Mouse (Mus musculus) CH12.LX (cell line): ENCODE results near the gene 3110018I06Rik. TPM values are rescaled to one million over a fixed set of nuclear protein-coding genes. Genes with fewer than 3 reads are reported as not detected.

Experiments used
- DNase-seq: peaks from one replicate; pipeline ENCODE4 v3.0.0-alpha.2; 2013; ENCODE audit errors: extremely low read depth
- H3K27ac ChIP-seq: 2 replicates; pipeline ENCODE4 v1.5.1; 2012; ENCODE audit warnings: low read depth, mild to moderate bottlenecking, control low read depth, moderate library complexity; ENCODE audit not compliant: insufficient read depth
- H3K27me3 ChIP-seq: replicated peaks from 2 replicates; pipeline ENCODE3; 2012; ENCODE audit warnings: inconsistent platforms
- H3K36me3 ChIP-seq, 2 experiments: replicated peaks in 1 of 2; 2 replicates each; pipeline versions ENCODE3 to v1.6.1; 2012; ENCODE audit warnings: inconsistent platforms in 1 of 2, low read length in 1 of 2, mild to moderate bottlenecking in 1 of 2, mixed read lengths in 1 of 2, moderate library complexity in 1 of 2; ENCODE audit not compliant: control insufficient read depth in 1 of 2, insufficient read depth in 1 of 2
- H3K4me1 ChIP-seq, 2 experiments: 2 replicates each; pipeline ENCODE4 v1.6.1; 2012; ENCODE audit warnings: inconsistent platforms in 1 of 2, moderate library complexity in 1 of 2; ENCODE audit not compliant: insufficient read depth in 2 of 2, control insufficient read depth in 1 of 2
- H3K4me2 ChIP-seq: 2 replicates; pipeline ENCODE4 v1.6.1; 2012; ENCODE audit warnings: low read depth, mild to moderate bottlenecking, control low read depth; ENCODE audit not compliant: poor library complexity, insufficient read depth, severe bottlenecking
- H3K4me3 ChIP-seq, 3 experiments: fragments of 150-350 bp in 1 of 3; sonication (generic) in 1 of 3; replicated peaks in 1 of 3; 2 replicates each; pipeline versions ENCODE3 to v1.5.1; 2011 to 2012; ENCODE audit warnings: low read depth in 2 of 3, low read length in 2 of 3, mild to moderate bottlenecking in 2 of 3, moderate library complexity in 2 of 3, control low read depth in 1 of 3, improper control_type of control experiment in 1 of 3, inconsistent platforms in 1 of 3, mixed read lengths in 1 of 3; ENCODE audit not compliant: poor library complexity in 1 of 3
- H3K79me2 ChIP-seq: replicated peaks from 2 replicates; pipeline ENCODE4 v1.6.1; 2012; ENCODE audit warnings: mild to moderate bottlenecking, moderate library complexity; ENCODE audit not compliant: control insufficient read depth, poor library complexity, insufficient read depth, severe bottlenecking; ENCODE audit errors: extremely low read depth
- H3K9ac ChIP-seq: 2 replicates; pipeline ENCODE4 v1.6.1; 2012; ENCODE audit warnings: low read depth, mild to moderate bottlenecking, control low read depth, moderate library complexity; ENCODE audit not compliant: insufficient read depth
- H3K9me3 ChIP-seq: replicated peaks from 2 replicates; pipeline ENCODE3; 2012; ENCODE audit warnings: low read length, inconsistent platforms, mixed read lengths
- CHD1 ChIP-seq: IDR thresholded peaks from 2 replicates; pipeline ENCODE4 v1.6.1; 2012; ENCODE audit warnings: low read depth, low read length, improper control_type of control experiment, inconsistent platforms
- CTCF ChIP-seq, 2 experiments: IDR thresholded peaks in 1 of 2; conservative IDR thresholded peaks in 1 of 2; 2 replicates each; pipeline ENCODE4 v1.5.1; 2011 to 2012; ENCODE audit warnings: low read depth in 2 of 2, low read length in 2 of 2, improper control_type of control experiment in 1 of 2, inconsistent platforms in 1 of 2, mild to moderate bottlenecking in 1 of 2, moderate library complexity in 1 of 2
- E2F4 ChIP-seq: IDR thresholded peaks from 2 replicates; pipeline ENCODE4 v1.6.1; 2011; ENCODE audit warnings: low read depth, low read length, improper control_type of control experiment; ENCODE audit not compliant: insufficient replicate concordance
- GABPA ChIP-seq: IDR thresholded peaks from 2 replicates; pipeline ENCODE4 v1.6.1; 2012; ENCODE audit warnings: low read depth, low read length, improper control_type of control experiment, inconsistent platforms; ENCODE audit not compliant: insufficient replicate concordance
- HCFC1 ChIP-seq: IDR thresholded peaks from 2 replicates; pipeline ENCODE4 v1.6.1; 2012; ENCODE audit warnings: low read depth, mild to moderate bottlenecking, inconsistent platforms, low read length, improper control_type of control experiment
- IRF4 ChIP-seq: IDR thresholded peaks from 2 replicates; pipeline ENCODE4 v1.6.1; 2014; ENCODE audit warnings: low read depth, mild to moderate bottlenecking, inconsistent platforms, low read length, improper control_type of control experiment
- JUND ChIP-seq: conservative IDR thresholded peaks from 2 replicates; pipeline ENCODE4 v1.6.1; 2011; ENCODE audit warnings: low read depth, low read length, improper control_type of control experiment
- KAT2A ChIP-seq: IDR thresholded peaks from 2 replicates; pipeline ENCODE4 v1.6.1; 2012; ENCODE audit warnings: low read length, improper control_type of control experiment, inconsistent platforms; ENCODE audit not compliant: insufficient replicate concordance
- MAFK ChIP-seq: IDR thresholded peaks from 2 replicates; pipeline ENCODE4 v1.6.1; 2011; ENCODE audit warnings: low read length, improper control_type of control experiment; ENCODE audit not compliant: insufficient replicate concordance
- MAX ChIP-seq: IDR thresholded peaks from 2 replicates; pipeline ENCODE4 v1.6.1; 2011; ENCODE audit warnings: low read length, improper control_type of control experiment
- MAZ ChIP-seq: IDR thresholded peaks from 2 replicates; pipeline ENCODE4 v1.6.1; 2012; ENCODE audit warnings: low read depth, mild to moderate bottlenecking, inconsistent platforms, low read length, improper control_type of control experiment, moderate library complexity
- MEF2A ChIP-seq: IDR thresholded peaks from 2 replicates; pipeline ENCODE4 v1.6.1; 2014; ENCODE audit warnings: low read depth, mild to moderate bottlenecking, inconsistent platforms, low read length, improper control_type of control experiment, borderline replicate concordance
- MYC ChIP-seq: IDR thresholded peaks from 2 replicates; pipeline ENCODE4 v1.6.1; 2011; ENCODE audit warnings: low read depth, mild to moderate bottlenecking, improper control_type of control experiment, low read length
- NELFE ChIP-seq: IDR thresholded peaks from 2 replicates; pipeline ENCODE4 v1.6.1; 2011; ENCODE audit warnings: low read depth, low read length, improper control_type of control experiment
- PAX5 ChIP-seq: IDR thresholded peaks from 2 replicates; pipeline ENCODE4 v1.6.1; 2012; ENCODE audit warnings: low read length, inconsistent platforms, mixed read lengths
- SIN3A ChIP-seq: IDR thresholded peaks from 2 replicates; pipeline ENCODE4 v1.6.1; 2012; ENCODE audit warnings: low read length, improper control_type of control experiment, inconsistent platforms
- SMC3 ChIP-seq: IDR thresholded peaks from 2 replicates; pipeline ENCODE4 v1.6.1; 2011; ENCODE audit warnings: low read depth, low read length, improper control_type of control experiment
- TCF12 ChIP-seq: IDR thresholded peaks from 2 replicates; pipeline ENCODE4 v1.6.1; 2014; ENCODE audit warnings: low read depth, mild to moderate bottlenecking, inconsistent platforms, low read length, improper control_type of control experiment
- UBTF ChIP-seq: IDR thresholded peaks from 2 replicates; pipeline ENCODE4 v1.6.1; 2012; ENCODE audit warnings: low read depth, mild to moderate bottlenecking, inconsistent platforms, low read length, improper control_type of control experiment, moderate library complexity
- USF1 ChIP-seq: IDR thresholded peaks from 2 replicates; pipeline ENCODE4 v1.6.1; 2014; ENCODE audit warnings: low read depth, mild to moderate bottlenecking, inconsistent platforms, low read length, improper control_type of control experiment
- USF2 ChIP-seq: conservative IDR thresholded peaks from 2 replicates; pipeline ENCODE4 v1.6.1; 2011; ENCODE audit warnings: low read depth, low read length, improper control_type of control experiment
- ZMIZ1 ChIP-seq: IDR thresholded peaks from 2 replicates; pipeline ENCODE4 v1.6.1; 2012; ENCODE audit warnings: low read depth, mild to moderate bottlenecking, inconsistent platforms, low read length, improper control_type of control experiment
- dilution Hi-C: fragments of 300-500 bp; cut with MboI; formaldehyde crosslinking; loops from 2 replicates; pipeline ENCODE4 v1.14.3; 2020; ENCODE audit warnings: low sequenced_read_pairs; ENCODE audit not compliant: extremely low pct_unique_long_range_greater_than_20kb, extremely low pct_ligation_motif_present
- in situ Hi-C: fragments of 300-500 bp; cut with MboI; formaldehyde crosslinking; loops from 3 replicates; pipeline ENCODE4 v1.14.3; 2019; ENCODE audit warnings: low sequenced_read_pairs, low pct_ligation_motif_present, low pct_unique_long_range_greater_than_20kb, mixed read lengths
- polyA plus RNA-seq: library from polyadenylated mRNA; unstranded; fragments of >175 nt; gene quantifications from 2 replicates; pipeline ENCODE4 v1.2.1, GENCODE M21; 2012; ENCODE audit warnings: low read depth; ENCODE audit not compliant: insufficient read length
- total RNA-seq, 2 experiments: library from RNA; depleted of rRNA; stranded (reverse); fragments of 300-350 nt in 1 of 2; fragments of >200 nt in 1 of 2; gene quantifications; 2 replicates each; pipeline ENCODE4 v1.2.3; 2012 to 2014

Gene 3110018I06Rik
- total and polyA plus RNA-seq, 3 experiments: not detected

- Histone ChIP-seq H3K9ac (no peak overlapping the region), H3K4me2 (no peak overlapping the region), H3K79me2 (no peaks in the 10 kb centered on the region), H3K9me3 (peaks cover 79% of the 10 kb centered on the region), H3K4me1 (no peaks in the 10 kb centered on the region), H3K36me3 (no peaks in the 10 kb centered on the region), H3K27me3 (no peaks in the 10 kb centered on the region), H3K27ac (no peak overlapping the region), H3K4me3 (no peak overlapping the region)
- TF ChIP-seq ZMIZ1: no peak
- no peak for TF ChIP-seq UBTF
- no peak for TF ChIP-seq JUND
- TF ChIP-seq PAX5: no peak
- no peak for TF ChIP-seq MEF2A
- TF ChIP-seq KAT2A: no peak
- DNase-seq: no peak
- in situ Hi-C loops (no loop called here), dilution Hi-C loops (no loop called here)
Observed at GRCm38 (mm10) chr12:107479350-107479749, 9.1 kb upstream of the 3110018I06Rik start.

- DNase-seq: no peak
- in situ Hi-C loops: no loop called here
- H3K9me3 ChIP-seq: peaks cover 77% of the 10 kb centered on the region
- H3K79me2 ChIP-seq: no peaks in the 10 kb centered on the region
- no peaks in the 10 kb centered on the region for H3K27me3 ChIP-seq
- H3K27ac ChIP-seq: no peak overlapping the region
- no peak overlapping the region for H3K4me3 ChIP-seq
- H3K9ac ChIP-seq: no peak overlapping the region
- no peak overlapping the region for H3K4me2 ChIP-seq
- H3K36me3 ChIP-seq: no peaks in the 10 kb centered on the region
- H3K4me1 ChIP-seq: no peaks in the 10 kb centered on the region
- no peak for TF ChIP-seq SIN3A
- no peak for TF ChIP-seq CHD1
- no peak for TF ChIP-seq IRF4
- TF ChIP-seq GABPA: no peak
- no peak for TF ChIP-seq E2F4
- TF ChIP-seq CTCF (conservative IDR thresholded peaks at IDR 0.05 in 1 of 2, IDR thresholded peaks at IDR 0.05 in 1 of 2; ENCODE audit: low read depth in 2 of 2, low read length in 2 of 2): no peak
- no peak for TF ChIP-seq NELFE
- TF ChIP-seq SMC3: no peak
- TF ChIP-seq JUND: no peak
- TF ChIP-seq MAFK: no peak
- no peak for TF ChIP-seq MAZ
- TF ChIP-seq HCFC1: no peak
- no peak for TF ChIP-seq MEF2A
- TF ChIP-seq USF1: no peak
- TF ChIP-seq UBTF: no peak
- no peak for TF ChIP-seq MAX
- no peak for TF ChIP-seq PAX5
- no peak for TF ChIP-seq TCF12
- no peak for TF ChIP-seq USF2
- no peak for TF ChIP-seq MYC
- dilution Hi-C loops: no loop called here
Observed at GRCm38 (mm10) chr12:107483031-107483430, 5.4 kb upstream of the 3110018I06Rik start.
